Mouse (Mus musculus) testis, postnatal 14 days (tissue): ENCODE measurements at regions not wholly inside any gene's neighbourhood (a gene's known extent, or its start where the extent isn't known, plus 50 kb on each side); places are given as distances from the start of the nearest gene placed in this dataset.

ENCODE experiments used
- DNase-seq: peaks from one replicate; pipeline ENCODE4 v3.0.0; 2021; ENCODE audit warnings: low spot score

- DNase-seq, result no peak
Observed at GRCm38 (mm10) chr14:24731872-24732525, 245.1 kb downstream of the Rps24 start.

DNA sequence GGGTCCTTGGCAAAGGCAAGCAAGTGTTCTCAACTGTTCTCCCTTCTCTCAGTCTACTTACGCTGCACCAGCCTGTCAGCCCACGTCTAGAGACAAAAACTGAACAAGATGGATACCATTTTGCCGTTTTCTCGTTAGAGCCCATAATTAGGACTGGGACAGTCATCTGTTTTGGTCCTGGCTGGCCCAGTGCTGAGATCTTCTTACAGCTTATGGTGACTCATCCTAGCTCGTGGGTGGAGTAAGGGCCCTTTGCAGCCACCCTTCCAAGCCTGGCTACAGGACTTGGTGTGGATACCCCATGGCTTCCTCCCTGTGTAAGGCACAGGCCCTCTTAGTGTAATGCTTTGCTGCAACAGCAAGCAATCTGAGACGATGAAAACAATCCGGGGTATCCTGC, 246.4 kb downstream of the Rps24 start:
- DNase-seq, result no peak

DNA sequence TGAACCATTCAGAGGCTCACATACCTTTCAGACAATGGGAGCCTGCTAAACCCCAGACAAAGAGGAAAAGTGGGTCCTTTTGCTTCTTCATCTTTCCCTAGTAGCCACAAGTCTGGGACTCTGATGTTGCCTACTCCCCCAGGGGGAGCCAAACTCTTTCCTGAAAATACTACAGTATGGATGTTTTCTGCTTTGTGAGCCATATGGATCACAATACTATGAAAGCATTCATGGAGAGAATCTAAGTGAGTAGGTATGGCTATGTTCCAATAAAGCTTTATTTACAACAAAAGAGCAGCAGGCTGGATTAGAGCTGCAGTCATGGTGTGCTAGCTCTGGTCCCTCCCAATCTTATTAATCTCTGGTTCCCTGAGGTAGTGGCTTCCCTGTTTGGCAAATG, 251.9 kb downstream of the Rps24 start:
- no peak for DNase-seq

DNA sequence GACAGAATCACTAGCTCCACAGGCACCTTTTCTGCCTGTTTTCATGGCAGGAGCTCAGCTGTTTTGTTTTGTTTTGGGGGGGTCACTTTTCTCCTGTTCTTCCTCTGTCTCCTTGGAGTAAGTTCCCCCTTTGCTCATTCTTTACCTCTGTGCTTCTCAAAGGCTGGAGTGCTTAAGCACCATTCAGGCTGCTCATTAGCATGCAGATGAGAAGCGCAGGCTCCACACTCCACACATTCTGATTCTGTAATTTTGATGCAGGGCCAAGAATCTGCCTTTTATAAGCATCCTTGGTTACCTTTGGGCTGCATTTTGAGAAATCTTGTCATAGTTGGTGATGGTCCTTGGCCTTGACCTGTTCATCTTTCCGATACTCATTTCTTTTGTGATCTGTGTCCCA, 257.5 kb downstream of the Rps24 start:
- DNase-seq, result no peak

GRCm38 (mm10) chr14:24745730-24746129, 258.8 kb downstream of the Rps24 start:
- DNase-seq, result no peak

DNA sequence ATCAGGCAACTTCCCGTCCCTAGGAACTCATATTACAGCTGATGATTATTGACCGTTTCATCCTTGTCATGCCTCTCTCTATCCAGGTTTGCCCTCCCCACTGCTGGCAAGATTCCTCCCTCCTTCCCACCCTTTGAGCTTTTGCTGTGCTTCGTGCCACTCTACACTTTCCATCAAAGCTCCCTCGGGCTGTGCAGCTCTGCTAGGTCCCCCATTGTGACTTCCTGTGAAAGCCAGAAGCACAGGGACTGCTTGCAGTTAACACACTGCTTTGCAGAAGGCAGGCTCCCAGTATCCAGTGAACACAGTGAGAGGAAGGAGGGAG, 260.5 kb downstream of the Rps24 start:
- DNase-seq, result no peak

GRCm38 (mm10) chr14:24747796-24748496, 261.0 kb downstream of the Rps24 start:
- DNase-seq, result no peak

DNA sequence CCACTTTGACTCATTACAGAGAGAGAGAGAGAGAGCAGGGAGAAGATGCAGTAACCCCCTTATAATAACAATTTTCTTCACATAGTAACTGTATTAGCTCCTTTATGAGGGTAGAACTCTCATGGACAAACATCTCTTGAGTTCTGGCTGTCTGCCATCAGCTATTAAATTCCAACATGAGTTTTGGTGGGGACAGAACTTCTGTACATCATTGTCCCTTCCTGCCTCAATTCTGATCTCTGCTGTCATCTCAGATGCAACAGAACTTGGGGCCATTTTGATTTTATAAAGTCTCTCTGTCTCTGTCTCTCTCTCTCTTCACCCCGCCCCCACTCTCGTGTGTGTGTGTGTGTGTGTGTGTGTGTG, 261.6 kb downstream of the Rps24 start:
- DNase-seq, result no peak

DNA sequence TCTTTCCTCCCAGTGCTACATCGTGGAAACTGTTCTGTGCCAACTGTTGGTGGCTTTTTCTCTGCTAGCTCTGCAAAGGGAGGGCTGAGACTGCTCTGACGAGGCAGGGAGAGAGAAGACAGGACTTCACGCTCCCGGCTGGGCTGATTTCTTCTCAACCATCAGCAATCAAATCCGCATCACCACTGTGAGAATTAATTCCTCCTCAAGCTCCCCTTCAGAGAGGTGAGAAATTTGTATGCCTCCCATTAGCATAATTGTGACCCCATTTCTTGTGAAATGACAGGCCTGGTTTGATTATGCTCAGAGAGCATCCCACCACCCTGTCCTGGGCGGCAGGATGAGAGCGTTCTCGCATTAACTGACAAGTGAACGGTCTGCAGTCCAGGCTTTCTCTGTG, 262.4 kb downstream of the Rps24 start:
- no peak for DNase-seq

GRCm38 (mm10) chr14:24751227-24751626, 264.3 kb downstream of the Rps24 start:
- no peak for DNase-seq

- DNase-seq, result no peak
Observed at GRCm38 (mm10) chr14:24754753-24755152, 267.8 kb downstream of the Rps24 start.

GRCm38 (mm10) chr14:24755426-24756117, 268.6 kb downstream of the Rps24 start:
- no peak for DNase-seq

GRCm38 (mm10) chr14:24757302-24757701, 270.4 kb downstream of the Rps24 start:
- DNase-seq, result no peak

DNA sequence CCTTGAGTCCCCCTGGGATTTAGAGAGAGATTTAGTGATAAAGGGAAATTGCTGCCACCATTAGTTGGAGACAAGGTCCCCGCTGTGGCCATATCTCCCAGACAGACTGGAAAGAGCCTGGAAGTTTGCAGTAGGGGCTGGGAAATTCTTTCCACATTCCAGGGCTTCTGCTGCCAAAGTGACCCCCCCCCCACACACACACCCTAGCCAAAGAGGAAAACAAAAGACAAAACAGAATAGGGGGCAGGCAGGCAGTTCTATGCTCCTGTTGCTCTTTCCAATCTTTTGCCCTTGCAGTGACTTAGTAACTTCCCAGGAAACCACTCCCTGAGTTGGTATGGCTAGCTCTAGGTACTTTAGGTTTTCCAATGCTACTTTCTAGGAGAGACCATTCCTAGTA, 270.9 kb downstream of the Rps24 start:
- DNase-seq, result no peak

- DNase-seq, result no peak
Observed at GRCm38 (mm10) chr14:24760926-24761325, 274.0 kb downstream of the Rps24 start.

- no peak for DNase-seq
Observed at GRCm38 (mm10) chr14:24762468-24763274, 275.7 kb downstream of the Rps24 start.

DNA sequence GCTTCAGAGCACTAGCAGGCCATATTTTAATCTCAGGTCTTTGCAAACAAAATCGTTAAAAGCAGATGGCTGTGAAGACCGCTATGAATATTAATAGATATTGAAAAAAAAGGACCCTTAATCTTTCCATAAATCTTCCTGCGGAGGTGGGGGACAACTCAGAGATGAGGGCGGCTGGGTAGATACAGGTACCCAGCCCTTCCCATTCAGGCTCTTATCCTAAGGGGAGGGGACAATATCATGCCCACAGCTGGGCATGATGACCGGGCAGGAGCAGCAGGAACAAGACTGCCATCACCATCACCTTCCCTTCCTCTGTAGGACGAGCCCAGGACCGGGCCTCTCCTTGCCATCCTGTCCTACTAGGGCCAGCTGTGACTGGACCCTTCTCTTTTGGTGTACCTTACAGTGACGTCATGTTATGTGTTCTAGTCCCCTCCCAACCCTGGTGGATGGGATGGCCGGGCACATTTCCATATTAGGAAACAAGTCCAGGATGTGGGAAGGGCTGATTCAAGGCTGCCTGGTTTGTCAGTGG, 276.4 kb downstream of the Rps24 start:
- no peak for DNase-seq

DNA sequence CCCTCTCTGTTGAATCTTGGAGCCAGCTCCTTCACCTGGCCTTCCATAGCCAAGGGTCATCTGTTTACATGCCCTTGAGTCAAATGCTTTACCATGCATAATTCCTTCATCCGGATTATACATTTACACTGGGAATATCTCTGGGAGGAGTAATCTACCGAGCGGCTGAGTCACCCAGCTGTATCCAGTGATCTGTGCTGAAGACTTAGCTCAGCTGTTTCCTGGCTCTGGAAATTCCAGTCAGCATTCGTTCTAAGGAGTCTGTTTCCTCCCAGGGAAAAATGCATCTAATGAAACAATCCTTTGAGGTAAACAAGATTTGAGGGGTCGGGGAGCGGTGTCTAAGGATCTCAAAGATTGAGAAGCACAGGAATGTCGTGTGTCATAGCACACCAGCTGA, 276.9 kb downstream of the Rps24 start:
- DNase-seq, result no peak

DNA sequence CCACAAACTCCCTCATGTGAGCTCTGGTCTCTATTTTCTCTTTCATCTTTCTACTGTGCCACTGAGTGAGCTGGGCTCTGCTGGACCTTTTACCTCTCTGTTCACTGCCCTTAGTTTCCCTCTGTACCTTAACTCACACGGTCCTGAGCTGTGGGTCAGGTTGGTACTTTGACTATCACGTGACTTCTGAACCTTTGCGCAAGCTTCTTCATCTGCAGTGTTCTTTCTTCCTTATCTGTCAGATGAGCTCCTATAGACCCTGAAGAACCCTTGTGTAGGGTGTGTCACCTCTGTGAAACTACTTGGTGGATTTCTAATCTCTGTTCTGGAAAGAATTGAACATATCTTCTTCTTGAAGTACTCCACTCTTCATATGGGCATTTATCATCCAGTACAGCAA, 279.3 kb downstream of the Rps24 start:
- DNase-seq, result no peak

GRCm38 (mm10) chr14:24766690-24767089, 279.8 kb downstream of the Rps24 start:
- DNase-seq, result no peak

DNA sequence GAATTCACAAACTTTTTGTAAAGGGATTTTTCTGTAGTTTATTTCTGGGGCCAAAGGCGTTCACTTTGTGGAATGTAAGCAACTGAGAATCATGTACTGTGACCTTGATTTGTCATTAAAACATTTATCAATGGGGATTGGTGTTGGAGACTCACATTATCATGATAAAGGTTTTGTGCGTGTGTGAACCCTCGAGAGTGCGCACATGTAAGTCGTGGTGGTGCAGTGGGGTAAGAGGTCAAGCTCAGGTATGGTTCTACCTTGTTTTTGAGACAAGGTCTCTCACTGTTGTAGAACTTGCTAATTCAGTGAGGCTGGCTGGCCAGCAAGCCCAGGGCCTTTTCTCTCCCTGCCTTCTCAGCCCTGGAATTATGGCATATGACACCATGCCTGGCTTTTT, 280.4 kb downstream of the Rps24 start:
- DNase-seq, result no peak

DNA sequence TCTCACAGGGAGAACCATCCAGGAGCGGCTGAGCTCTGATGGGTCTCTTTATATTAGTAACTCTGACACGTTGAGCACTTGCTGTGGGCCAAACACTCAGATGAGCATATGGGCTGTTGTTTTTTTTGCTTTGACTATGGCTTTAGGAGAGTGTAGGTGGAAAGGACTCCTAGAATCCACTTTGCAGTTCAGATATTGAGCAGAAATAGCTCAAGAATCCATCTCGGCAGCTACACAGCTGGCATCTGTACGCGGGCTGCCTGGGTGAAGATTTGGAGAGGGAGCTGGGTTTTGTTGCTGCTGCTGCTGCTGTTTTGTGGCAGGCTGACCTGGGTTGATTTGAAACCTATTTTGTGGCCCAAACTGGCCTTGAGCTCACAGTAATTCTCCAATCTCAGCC, 281.0 kb downstream of the Rps24 start:
- no peak for DNase-seq

GRCm38 (mm10) chr14:24769451-24769850, 282.5 kb downstream of the Rps24 start:
- DNase-seq, result no peak
